Mouse (Mus musculus) heart, embryonic 16.5 days (tissue): Measurements from ENCODE around the gene Myoc. TPM values are rescaled to one million over a fixed set of nuclear protein-coding genes. Genes with fewer than 3 reads are reported as not detected.

Experiments used
- ATAC-seq: fragments of 200-750 bp; cut with Nextera tagmentation; replicated peaks from 2 replicates; pipeline ENCODE4 v1.8.0; 2017; ENCODE audit warnings: moderate number of reproducible peaks; ENCODE audit not compliant: insufficient read depth, low FRiP score; ENCODE audit errors: extremely low read depth
- H3K27ac ChIP-seq: fragments of 300-500 bp; sonication (generic); 2 replicates; pipeline ENCODE4 v1.5.1; 2014; ENCODE audit warnings: mild to moderate bottlenecking, low read length, control low read depth, moderate library complexity
- H3K27me3 ChIP-seq: fragments of 300-500 bp; sonication (generic); 2 replicates; pipeline ENCODE4 v1.6.1; 2014; ENCODE audit warnings: low read length, mixed read lengths; ENCODE audit not compliant: control insufficient read depth, insufficient read depth
- H3K36me3 ChIP-seq: fragments of 300-500 bp; sonication (generic); 2 replicates; pipeline ENCODE4 v1.6.1; 2014; ENCODE audit not compliant: control insufficient read depth, insufficient read depth
- H3K4me1 ChIP-seq: fragments of 300-500 bp; sonication (generic); 2 replicates; pipeline ENCODE4 v1.6.1; 2014; ENCODE audit warnings: low read length, mixed read lengths; ENCODE audit not compliant: control insufficient read depth, insufficient read depth
- H3K4me2 ChIP-seq: fragments of 300-500 bp; sonication (generic); 2 replicates; pipeline ENCODE4 v1.6.1; 2014; ENCODE audit warnings: low read depth, mild to moderate bottlenecking, control low read depth, low read length
- H3K4me3 ChIP-seq: fragments of 300-500 bp; sonication (generic); 2 replicates; pipeline ENCODE4 v1.5.1; 2014; ENCODE audit warnings: mild to moderate bottlenecking, control low read depth, low read length
- H3K9ac ChIP-seq: fragments of 300-500 bp; sonication (generic); 2 replicates; pipeline ENCODE4 v1.6.1; 2014; ENCODE audit warnings: low read length, control low read depth
- H3K9me3 ChIP-seq: fragments of 300-500 bp; sonication (generic); replicated peaks from 2 replicates; pipeline ENCODE4 v1.6.1; 2016; ENCODE audit warnings: low read length; ENCODE audit not compliant: control insufficient read depth
- WGBS: fragments of 180-500 bp; shearing (Covaris S2); extraction: QIAGEN DNeasy Blood & Tissue Kit; methylation state at CpG from one replicate; pipeline ENCODE4 v1.1.7; 2014; 5-methylcytosine and 5-hydroxymethylcytosine counted together
- microRNA-seq: library from miRNA; unstranded; fragments of <30 nt; microRNA quantifications from one replicate; pipeline ENCODE4, GENCODE M21; 2017
- polyA plus RNA-seq: library from polyadenylated mRNA; unstranded; fragments of >200 nt; fragmentation: Nextera tagmentation; extraction: Ambion mirVana; gene quantifications from 2 replicates; pipeline ENCODE4 v1.2.1, GENCODE M21; 2015

Myoc gene
- polyA plus RNA-seq, 1 experiment from 2014 or later = 0.07 TPM

DNA sequence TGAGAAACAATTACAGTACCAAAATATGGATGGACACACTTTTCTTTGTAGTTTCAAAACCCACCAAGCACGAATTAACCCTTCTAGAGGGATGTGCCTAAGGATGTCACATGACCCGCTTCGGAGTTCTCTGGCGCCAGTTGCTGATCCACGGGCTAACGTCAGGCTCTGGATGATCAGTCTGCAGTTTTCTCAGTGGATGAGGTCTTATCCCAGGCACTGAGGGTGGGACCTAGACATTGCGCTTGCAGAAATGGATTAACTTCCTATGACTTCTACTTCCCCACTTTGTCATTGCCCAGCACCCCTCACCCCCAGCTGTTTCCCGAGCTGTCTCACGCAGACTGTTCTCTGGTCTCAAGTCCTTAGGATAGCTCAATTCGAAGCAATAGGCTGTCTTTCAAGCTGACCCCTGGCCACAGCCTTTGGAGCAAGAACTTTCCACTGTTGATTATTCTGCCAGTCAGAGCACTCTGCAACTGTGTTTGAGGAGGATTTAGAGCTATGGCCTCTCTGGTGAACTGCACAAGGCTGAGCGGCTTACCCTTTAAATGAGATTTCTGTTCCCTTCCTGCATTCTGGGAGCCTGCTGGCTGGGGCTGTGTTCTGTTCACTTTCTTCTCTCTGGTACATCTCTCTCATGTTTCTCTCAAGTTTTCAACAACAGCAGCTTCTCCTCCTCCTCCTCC is 26.7 kb downstream of the Myoc start:
- peak; percentile 78 for ATAC-seq

DNA sequence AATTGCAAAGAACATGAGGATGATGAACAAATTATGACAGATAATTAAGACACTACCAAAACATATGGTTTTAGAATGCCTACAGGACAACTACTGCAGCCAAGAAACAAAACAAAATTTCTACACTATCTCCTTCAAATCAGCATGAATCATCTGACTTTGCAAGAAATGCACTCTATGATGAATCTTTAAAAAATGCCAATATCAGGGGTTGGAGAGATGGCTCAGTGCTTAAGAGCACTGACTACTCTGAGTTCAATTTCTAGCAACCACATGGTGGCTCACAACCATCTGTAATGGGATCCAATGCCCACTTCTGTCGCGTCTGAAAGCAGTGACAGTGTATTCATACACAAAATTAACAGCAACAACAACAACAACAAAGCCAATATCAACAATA is 54.8 kb downstream of the Myoc start:
- Histone ChIP-seq H3K27me3 (no peaks in the 10 kb centered on the region), H3K4me3 (no peak overlapping the region), H3K36me3 (peaks cover 54% of the 10 kb centered on the region), H3K4me1 (no peaks in the 10 kb centered on the region), H3K9me3 (no peaks in the 10 kb centered on the region), H3K27ac (no peak overlapping the region), H3K9ac (no peak overlapping the region), H3K4me2 (no peak overlapping the region)
- no peak for ATAC-seq
- WGBS = 89% methylated on average over 2 of the region's 2 CpGs

More for the DNA sequence above, 26.7 kb downstream of the Myoc start:
- Histone ChIP-seq H3K27me3 (no peaks in the 10 kb centered on the region), H3K4me1 (peaks cover 4% of the 10 kb centered on the region; the same call in 1 of the 2 replicates), H3K9me3 (no peaks in the 10 kb centered on the region), H3K4me2 (peak overlapping the region; percentile 74), H3K36me3 (0 out of 2 replicates have a peak, but pooled peaks cover 6% of the 10 kb centered on the region), H3K9ac (peak overlapping the region; percentile 68), H3K4me3 (peak overlapping the region; percentile 49), H3K27ac (no peak overlapping the region)
- 2% methylated on average over 11 of the region's 11 CpGs for WGBS

DNA sequence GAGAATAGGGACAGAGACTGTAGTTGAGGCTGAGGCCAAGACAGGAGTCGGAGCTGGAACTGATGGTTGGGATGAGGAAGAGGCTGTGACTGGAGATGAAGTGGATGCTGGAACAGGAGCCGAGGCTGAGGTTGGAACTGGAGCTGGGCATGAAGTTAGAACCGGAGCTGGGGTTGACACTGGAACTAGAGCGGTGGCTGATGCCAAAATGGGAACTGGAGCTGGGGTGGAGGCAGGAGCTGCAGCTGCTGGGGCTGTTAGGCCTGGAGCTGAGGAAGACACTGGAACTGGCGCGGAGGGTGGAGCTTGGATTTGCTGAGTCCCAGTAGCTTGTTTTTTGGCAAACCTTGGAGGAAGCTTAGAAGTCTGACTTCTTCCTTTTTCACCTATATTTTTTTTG is 58.9 kb downstream of the Myoc start:
- Histone ChIP-seq H3K27me3 (no peaks in the 10 kb centered on the region), H3K4me3 (no peak overlapping the region), H3K9ac (no peak overlapping the region), H3K36me3 (peaks cover 47% of the 10 kb centered on the region), H3K4me2 (no peak overlapping the region), H3K9me3 (no peaks in the 10 kb centered on the region), H3K4me1 (no peaks in the 10 kb centered on the region), H3K27ac (no peak overlapping the region)
- 93% methylated on average over 6 of the region's 6 CpGs for WGBS
- ATAC-seq = no peak

Small RNA genes lying within 50 kb of the gene (microRNA-seq; reads per million reads assigned to microRNA genes)
- gene Gm27616 = not detected

Other genes starting within 250 kb of the Myoc start
- 2.0 and 3.1 TPM in 2 replicates for gene Dnm3, start 161.1 kb upstream of the Myoc start, polyA plus RNA-seq
- gene Mettl13, start 90.6 kb upstream of the Myoc start, polyA plus RNA-seq = 12.9 and 13.2 TPM in 2 replicates
- 32.6 and 37.7 TPM in 2 replicates for gene Vamp4, start 68.6 kb upstream of the Myoc start, polyA plus RNA-seq
- gene Myocos, start 19.1 kb downstream of the Myoc start, polyA plus RNA-seq = not detected in 2 replicates
- 74.7 and 81.5 TPM in 2 replicates for gene Prrc2c, start 101.4 kb downstream of the Myoc start, polyA plus RNA-seq
- 0.30 and 0.37 TPM in 2 replicates for gene Fmo4, start 174.8 kb downstream of the Myoc start, polyA plus RNA-seq
- gene Fmo1, start 227.5 kb downstream of the Myoc start, polyA plus RNA-seq = 12.1 and 12.4 TPM in 2 replicates